Mouse (Mus musculus) granulocyte monocyte progenitor cell, adult 5-6 weeks (primary cell): ENCODE measurements around the gene Ptx4. TPM values are rescaled to one million over a fixed set of nuclear protein-coding genes. Genes with fewer than 3 reads are reported as not detected.

Experiments
- ATAC-seq: replicated peaks from 2 replicates; pipeline ENCODE4 v1.8.0; 2016; ENCODE audit warnings: mild to moderate bottlenecking, moderate TSS enrichment, inconsistent platforms; ENCODE audit not compliant: poor library complexity, severe bottlenecking
- total RNA-seq, 2 experiments: library from RNA; stranded (forward) in 1 of 2; stranded (reverse) in 1 of 2; fragments of 200-712, 200-1000 nt in 1 of 2; fragments of >200 nt in 1 of 2; fragmentation: Nextera tagmentation in 1 of 2; gene quantifications; 2 replicates each; pipeline ENCODE4 v1.2.3; 2014 to 2017

The Ptx4 gene
- not detected in 2 replicates for total RNA-seq (2014; fragmentation: Nextera tagmentation)
- not detected in 2 replicates for total RNA-seq (2017)

GRCm38 (mm10) chr17:25120406-25120805, at the start of gene Ptx4:
TSS of gene Ptx4 (plus strand) at chr17:25120760.
- ATAC-seq = no peak

GRCm38 (mm10) chr17:25076906-25077305, 43.7 kb upstream of the Ptx4 start:
- no peak for ATAC-seq

- peak; percentile 35; the same call in 1 of the 2 replicates for ATAC-seq
These were observed 42.7 kb upstream of the Ptx4 start for GRCm38 (mm10) chr17:25077771-25078372.

GRCm38 (mm10) chr17:25080210-25080609, 40.4 kb upstream of the Ptx4 start:
- no peak for ATAC-seq

- no peak for ATAC-seq
These were observed 39.6 kb upstream of the Ptx4 start for GRCm38 (mm10) chr17:25080960-25081381.

- no peak for ATAC-seq
These were observed 38.3 kb upstream of the Ptx4 start for GRCm38 (mm10) chr17:25082081-25082847.

GRCm38 (mm10) chr17:25082887-25083286, 37.7 kb upstream of the Ptx4 start:
- ATAC-seq = no peak

GRCm38 (mm10) chr17:25083444-25083931, 37.1 kb upstream of the Ptx4 start, which contains the start of gene Tmem204:
TSS of gene Tmem204 (minus strand) at chr17:25083591.
- no peak for ATAC-seq

- ATAC-seq = no peak
These were observed 35.6 kb upstream of the Ptx4 start for GRCm38 (mm10) chr17:25084835-25085385.

GRCm38 (mm10) chr17:25086724-25087123, 33.8 kb upstream of the Ptx4 start:
- no peak for ATAC-seq

- no peak for ATAC-seq
These were observed 31.4 kb upstream of the Ptx4 start for GRCm38 (mm10) chr17:25089158-25089557.

- ATAC-seq = no peak
These were observed 30.1 kb upstream of the Ptx4 start for GRCm38 (mm10) chr17:25090450-25090849.

GRCm38 (mm10) chr17:25096221-25096620, 24.3 kb upstream of the Ptx4 start:
- no peak for ATAC-seq

- no peak for ATAC-seq
These were observed 20.5 kb upstream of the Ptx4 start for GRCm38 (mm10) chr17:25100052-25100451.

GRCm38 (mm10) chr17:25101338-25101737, 19.2 kb upstream of the Ptx4 start:
- no peak for ATAC-seq

GRCm38 (mm10) chr17:25107786-25108185, 12.8 kb upstream of the Ptx4 start:
- ATAC-seq = no peak

GRCm38 (mm10) chr17:25109578-25109977, 11.0 kb upstream of the Ptx4 start:
- ATAC-seq = peak; percentile 69

- ATAC-seq = no peak
These were observed 10.0 kb upstream of the Ptx4 start for GRCm38 (mm10) chr17:25110590-25110989.

GRCm38 (mm10) chr17:25111220-25111619, 9.3 kb upstream of the Ptx4 start:
- no peak for ATAC-seq

- ATAC-seq = no peak
These were observed 8.7 kb upstream of the Ptx4 start for GRCm38 (mm10) chr17:25111739-25112422.

GRCm38 (mm10) chr17:25112423-25112810, 8.1 kb upstream of the Ptx4 start:
- no peak for ATAC-seq
